Comparison of ENCODE assay signal across 20 mouse cellular contexts in genomic region chr4:108077224-108077955, GRCm38 (mm10). TPM values are rescaled to one million over a fixed set of nuclear protein-coding genes. Genes with fewer than 3 reads are reported as not detected.
"Had no signal": no experiment of that assay in that cellular context is flagged by ENCODE, and none has a peak within 500 bp of the region (broad histone marks: within the 10 kb centered on the region; RNA-seq: fewer than 3 reads in every experiment).

No protein-coding gene starts in this region.

- H3K9me3 ChIP-seq: midbrain, embryonic 10.5 days; midbrain, embryonic 12.5 days; neural tube, embryonic 13.5 days; neural tube, embryonic 15.5 days had no signal

- DNase-seq: lung, embryonic 14.5 days; lung, postnatal 10 days; lung, postnatal 4 days; midbrain, embryonic 14.5 days; retina, postnatal 1 day; right cerebral cortex, adult 18-20 months; right cerebral cortex, postnatal 25 days; right cerebral cortex, postnatal 4 days; spleen, adult 18-20 months; thymus, adult 18-20 months; thymus, postnatal 14 days; thymus, postnatal 36 days had no signal

- H3K4me1 ChIP-seq: neural tube, embryonic 15.5 days had no signal

- H3K9ac ChIP-seq: lung, embryonic 14.5 days; midbrain, embryonic 12.5 days; neural tube, embryonic 13.5 days; neural tube, embryonic 15.5 days had no signal

- H3K27me3 ChIP-seq: midbrain, embryonic 12.5 days; neural tube, embryonic 13.5 days; neural tube, embryonic 15.5 days had no signal

- H3K36me3 ChIP-seq: midbrain, embryonic 10.5 days; midbrain, embryonic 12.5 days; neural tube, embryonic 13.5 days; neural tube, embryonic 15.5 days had no signal

- ATAC-seq: midbrain, embryonic 16.5 days had no signal

- H3K4me2 ChIP-seq: lung, embryonic 14.5 days; midbrain, embryonic 12.5 days; neural tube, embryonic 13.5 days; neural tube, embryonic 15.5 days had no signal

- H3K27ac ChIP-seq: midbrain, embryonic 10.5 days; midbrain, embryonic 12.5 days; neural tube, embryonic 13.5 days; neural tube, embryonic 15.5 days had no signal

- H3K4me3 ChIP-seq: midbrain, embryonic 10.5 days; midbrain, embryonic 12.5 days; myocyte; neural tube, embryonic 13.5 days; neural tube, embryonic 15.5 days had no signal

RNA-seq across cellular contexts. Expression of gene Podn, which starts 18.9 kb away (rescaled TPM):
- total RNA-seq: megakaryocyte, adult 5-6 weeks; megakaryocyte-erythroid progenitor cell, adult 5-6 weeks had no signal
